ENCODE assay signal across 16 mouse cellular contexts in genomic region chr11:110266757-110267156, GRCm38 (mm10). TPM values are rescaled to one million over a fixed set of nuclear protein-coding genes. Genes with fewer than 3 reads are reported as not detected.
DNase-seq lines count a peak whose midpoint lies in the region; ATAC-seq and TF ChIP-seq lines count a peak whose summit lies in the region.
"Had no signal": no experiment of that assay in that cellular context is flagged by ENCODE, and none has a peak within 500 bp of the region (broad histone marks: within the 10 kb centered on the region; RNA-seq: fewer than 3 reads in every experiment).

No protein-coding gene starts in this region.

- 68% methylated on average over 11 of the region's 11 CpGs for WGBS in forebrain, embryonic 13.5 days
- WGBS in forebrain, embryonic 11.5 days = 90% methylated on average over 11 of the region's 11 CpGs
- WGBS in midbrain, postnatal 0 days = 81% methylated on average over 11 of the region's 11 CpGs
- 92% methylated on average over 11 of the region's 11 CpGs for WGBS in midbrain, embryonic 10.5 days
- 36% methylated on average over 11 of the region's 11 CpGs for WGBS in forebrain, embryonic 16.5 days
- 90% methylated on average over 11 of the region's 11 CpGs for WGBS in kidney, adult 2 months

- ATAC-seq in forebrain, embryonic 13.5 days = peak; percentile 66
- no peak for ATAC-seq in forebrain, embryonic 11.5 days (replicated peaks; ENCODE audit: low FRiP score)
- ATAC-seq in midbrain, postnatal 0 days (ENCODE audit: low FRiP score) = no peak
- ATAC-seq in forebrain, embryonic 16.5 days = peak; percentile 80

- H3K4me1 ChIP-seq in forebrain, embryonic 13.5 days = peaks cover 7% of the 10 kb centered on the region; the same call in 1 of the 2 replicates
- no peaks in the 10 kb centered on the region for H3K4me1 ChIP-seq in forebrain, embryonic 11.5 days (replicated peaks; ENCODE audit: control insufficient read depth, insufficient read depth, low read length)
- no peaks in the 10 kb centered on the region for H3K4me1 ChIP-seq in midbrain, postnatal 0 days (ENCODE audit: insufficient read depth, low read length)
- peaks cover 3% of the 10 kb centered on the region; the same call in 1 of the 2 replicates for H3K4me1 ChIP-seq in midbrain, embryonic 10.5 days
- H3K4me1 ChIP-seq in forebrain, embryonic 16.5 days (replicated peaks; ENCODE audit: control insufficient read depth, insufficient read depth, low read length) = peaks cover 9% of the 10 kb centered on the region
- H3K4me1 ChIP-seq in kidney, adult 2 months (ENCODE audit: control insufficient read depth, insufficient read depth, low read length) = peaks cover 2% of the 10 kb centered on the region; the same call in 1 of the 2 replicates
- H3K4me1 ChIP-seq: embryonic facial prominence, embryonic 12.5 days; hindbrain, embryonic 13.5 days had no signal

- no peaks in the 10 kb centered on the region for H3K27me3 ChIP-seq in forebrain, embryonic 13.5 days
- no peaks in the 10 kb centered on the region for H3K27me3 ChIP-seq in forebrain, embryonic 11.5 days (ENCODE audit: control insufficient read depth, insufficient read depth, low read length)
- H3K27me3 ChIP-seq in midbrain, postnatal 0 days (ENCODE audit: insufficient read depth, low read length) = no peaks in the 10 kb centered on the region
- H3K27me3 ChIP-seq in midbrain, embryonic 10.5 days (ENCODE audit: low read depth, poor library complexity, severe bottlenecking) = no peaks in the 10 kb centered on the region
- no peaks in the 10 kb centered on the region for H3K27me3 ChIP-seq in forebrain, embryonic 16.5 days (replicated peaks; ENCODE audit: control insufficient read depth, insufficient read depth, low read length)
- no peaks in the 10 kb centered on the region for H3K27me3 ChIP-seq in kidney, adult 2 months (replicated peaks; ENCODE audit: control insufficient read depth, insufficient read depth, low read length)
- H3K27me3 ChIP-seq: embryonic facial prominence, embryonic 12.5 days; hindbrain, embryonic 13.5 days had no signal

- no peak for DNase-seq in forebrain, embryonic 11.5 days (ENCODE audit: low spot score)
- peak; percentile 6 for DNase-seq in midbrain, postnatal 0 days (ENCODE audit: low spot score)
- DNase-seq in midbrain, embryonic 10.5 days (ENCODE audit: low spot score) = no peak
- peak; percentile 50 for DNase-seq in testis, postnatal 14 days (ENCODE audit: low spot score)
- no peak for DNase-seq in gastrocnemius, postnatal 10 days
- DNase-seq in kidney, adult 2 months = no peak
- DNase-seq: cerebellum, adult 8-10 months; lung, postnatal 4 days; thymus, adult 2 months had no signal

- TF ChIP-seq POLR2A in kidney, adult 2 months (IDR thresholded peaks at IDR 0.05; ENCODE audit: low read depth, low read length) = no peak

- no peak overlapping the region for H3K27ac ChIP-seq in forebrain, embryonic 13.5 days
- H3K27ac ChIP-seq in forebrain, embryonic 11.5 days (ENCODE audit: low read depth, low read length) = no peak overlapping the region
- H3K27ac ChIP-seq in midbrain, postnatal 0 days (ENCODE audit: low read depth, low read length) = no peak overlapping the region
- H3K27ac ChIP-seq in midbrain, embryonic 10.5 days (replicated peaks) = no peak overlapping the region
- no peak overlapping the region for H3K27ac ChIP-seq in forebrain, embryonic 16.5 days (ENCODE audit: low read length)
- no peak overlapping the region for H3K27ac ChIP-seq in kidney, adult 2 months (ENCODE audit: insufficient read depth, low read depth, low read length)
- H3K27ac ChIP-seq: embryonic facial prominence, embryonic 12.5 days; hindbrain, embryonic 13.5 days; left cerebral cortex, adult 2 months had no signal

- H3K9ac ChIP-seq in forebrain, embryonic 13.5 days = no peak overlapping the region
- no peak overlapping the region for H3K9ac ChIP-seq in forebrain, embryonic 11.5 days (ENCODE audit: low read length)
- H3K9ac ChIP-seq in midbrain, postnatal 0 days (replicated peaks; ENCODE audit: low read length, poor library complexity, severe bottlenecking) = no peak overlapping the region
- no peak overlapping the region for H3K9ac ChIP-seq in forebrain, embryonic 16.5 days (replicated peaks; ENCODE audit: low read depth, low read length)
- H3K9ac ChIP-seq: embryonic facial prominence, embryonic 12.5 days; hindbrain, embryonic 13.5 days had no signal

- H3K4me2 ChIP-seq in forebrain, embryonic 13.5 days = no peak overlapping the region
- no peak overlapping the region for H3K4me2 ChIP-seq in forebrain, embryonic 11.5 days (ENCODE audit: low read depth, low read length, severe bottlenecking)
- H3K4me2 ChIP-seq in midbrain, postnatal 0 days (ENCODE audit: low read depth, low read length, poor library complexity, severe bottlenecking) = no peak overlapping the region
- no peak overlapping the region for H3K4me2 ChIP-seq in forebrain, embryonic 16.5 days (ENCODE audit: low read length)
- H3K4me2 ChIP-seq: embryonic facial prominence, embryonic 12.5 days; heart, embryonic 11.5 days; hindbrain, embryonic 13.5 days had no signal

- H3K9me3 ChIP-seq in forebrain, embryonic 13.5 days (replicated peaks) = no peaks in the 10 kb centered on the region
- no peaks in the 10 kb centered on the region for H3K9me3 ChIP-seq in forebrain, embryonic 11.5 days (ENCODE audit: control insufficient read depth, low read length)
- no peaks in the 10 kb centered on the region for H3K9me3 ChIP-seq in midbrain, postnatal 0 days (ENCODE audit: low read length)
- no peaks in the 10 kb centered on the region for H3K9me3 ChIP-seq in midbrain, embryonic 10.5 days (replicated peaks)
- no peaks in the 10 kb centered on the region for H3K9me3 ChIP-seq in forebrain, embryonic 16.5 days (ENCODE audit: control insufficient read depth, low read length)
- H3K9me3 ChIP-seq: embryonic facial prominence, embryonic 12.5 days; hindbrain, embryonic 13.5 days had no signal

- no peak overlapping the region for H3K4me3 ChIP-seq in forebrain, embryonic 13.5 days
- H3K4me3 ChIP-seq in forebrain, embryonic 11.5 days (ENCODE audit: low read depth, low read length) = no peak overlapping the region
- no peak overlapping the region for H3K4me3 ChIP-seq in midbrain, postnatal 0 days (ENCODE audit: low read depth, low read length)
- no peak overlapping the region for H3K4me3 ChIP-seq in midbrain, embryonic 10.5 days
- H3K4me3 ChIP-seq in forebrain, embryonic 16.5 days (replicated peaks; ENCODE audit: low read length) = no peak overlapping the region
- H3K4me3 ChIP-seq in kidney, adult 2 months (ENCODE audit: insufficient read depth, low read depth, low read length) = no peak overlapping the region
- H3K4me3 ChIP-seq: embryonic facial prominence, embryonic 12.5 days; hindbrain, embryonic 13.5 days; left cerebral cortex, adult 2 months had no signal

- no peaks in the 10 kb centered on the region for H3K36me3 ChIP-seq in forebrain, embryonic 13.5 days (ENCODE audit: poor library complexity, severe bottlenecking)
- H3K36me3 ChIP-seq in forebrain, embryonic 11.5 days (ENCODE audit: control insufficient read depth, insufficient read depth, low read length) = no peaks in the 10 kb centered on the region
- no peaks in the 10 kb centered on the region for H3K36me3 ChIP-seq in midbrain, postnatal 0 days (ENCODE audit: insufficient read depth, low read length)
- H3K36me3 ChIP-seq in midbrain, embryonic 10.5 days = no peaks in the 10 kb centered on the region
- H3K36me3 ChIP-seq in forebrain, embryonic 16.5 days (ENCODE audit: control insufficient read depth, insufficient read depth) = no peaks in the 10 kb centered on the region
- no peaks in the 10 kb centered on the region for H3K36me3 ChIP-seq in kidney, adult 2 months (ENCODE audit: control insufficient read depth, insufficient read depth, low read length)
- H3K36me3 ChIP-seq: embryonic facial prominence, embryonic 12.5 days; hindbrain, embryonic 13.5 days had no signal

- TF ChIP-seq CTCF in midbrain, postnatal 0 days (IDR thresholded peaks at IDR 0.05) = no peak
- no peak for TF ChIP-seq CTCF in kidney, adult 2 months (conservative IDR thresholded peaks at IDR 0.05; ENCODE audit: insufficient read depth, insufficient read length, low read depth, low read length)

RNA-seq across cellular contexts. Expression of gene Abca6, which starts 15.2 kb away (rescaled TPM):
- 0.04 and 0.08 TPM in 2 replicates for polyA plus RNA-seq in forebrain, embryonic 13.5 days (2015; fragmentation: Nextera tagmentation; extraction: Ambion mirVana)
- 0.19 and 0.55 TPM in 2 replicates for polyA plus RNA-seq in forebrain, embryonic 11.5 days (2014; fragmentation: Nextera tagmentation; extraction: Ambion mirVana)
- 0.44 and 2.0 TPM in 2 replicates for total RNA-seq in midbrain, postnatal 0 days (2014; rRNA removed)
- 0.29 and 0.49 TPM in 2 replicates for polyA plus RNA-seq in midbrain, postnatal 0 days (2015; fragmentation: Nextera tagmentation; extraction: Ambion mirVana)
- 0.07 and 0.14 TPM in 2 replicates for polyA plus RNA-seq in midbrain, embryonic 10.5 days (2016; fragmentation: Nextera tagmentation; extraction: Ambion mirVana)
- polyA plus RNA-seq in forebrain, embryonic 16.5 days (2015; fragmentation: Nextera tagmentation; extraction: Ambion mirVana) = 0.11 and 0.52 TPM in 2 replicates
- 1 to 10 TPM; 4.1 to 4.3 TPM for total RNA-seq in gastrocnemius, postnatal 10 days (2021)
- 0.56 and 0.57 TPM in 2 replicates for polyA plus RNA-seq in kidney, adult 2 months (2012; rRNA removed)
- polyA plus RNA-seq: kidney, embryonic 14.5 days had no signal

Comparison
In these comparisons a context has a peak if more than half of its experiments do, and no peak if none do; other contexts are left out.
1. ATAC-seq: peak in forebrain, embryonic 13.5 days (single experiment) and forebrain, embryonic 16.5 days (single experiment); none in forebrain, embryonic 11.5 days (single experiment) and midbrain, postnatal 0 days (single experiment).
2. DNase-seq: peak in midbrain, postnatal 0 days (single experiment) and testis, postnatal 14 days (single experiment); none in forebrain, embryonic 11.5 days (single experiment), midbrain, embryonic 10.5 days (single experiment), gastrocnemius, postnatal 10 days (single experiment) and kidney, adult 2 months (single experiment).